Mouse (Mus musculus): ENCODE data around the gene Ncstn. TPM values are rescaled to one million over a fixed set of nuclear protein-coding genes. Genes with fewer than 3 reads are reported as not detected.
A peak's percentile ranks its signal among the peaks of the same experiment; 100 is the strongest.

The Ncstn gene
- total and polyA plus RNA-seq, 2 experiments from 2014 or later, result 77.5 to 101 TPM

DNA sequence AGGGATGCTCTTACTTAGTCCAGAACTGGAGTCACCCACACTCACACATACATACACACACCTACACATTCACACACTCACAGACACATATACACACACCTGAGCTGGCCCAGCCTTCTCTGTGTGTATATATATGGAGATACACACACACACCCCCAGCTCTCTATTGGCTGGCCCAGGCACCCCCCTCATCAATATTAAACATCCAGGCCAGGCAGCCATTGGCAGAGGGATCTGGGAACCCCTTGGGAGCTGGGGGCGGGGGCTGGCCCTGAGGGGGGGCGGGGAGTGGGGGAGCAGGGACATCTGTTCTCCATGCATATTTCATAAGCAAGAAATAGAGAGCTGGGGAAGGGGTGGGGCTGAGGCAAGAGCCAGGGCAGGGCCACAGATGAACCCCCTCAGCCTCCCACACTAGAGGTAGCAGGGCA, 25.1 kb downstream of the Ncstn start, which contains the start of gene Nhlh1:
TSS of gene Nhlh1 (minus strand) at position 83 of the 431 bp plus-strand sequence.
- no peaks in the 10 kb centered on the region for H3K9me3 ChIP-seq (ENCODE audit: low read length)
- H3K4me1 ChIP-seq (ENCODE audit: insufficient read depth, low read length), result peaks cover 10% of the 10 kb centered on the region; the same call in 1 of the 2 replicates
- peak within 1 kb of the TSS; percentile 52 for H3K27ac ChIP-seq
- H3K36me3 ChIP-seq (ENCODE audit: insufficient read depth, low read length), result no peaks in the 10 kb centered on the region
- no peaks in the 10 kb centered on the region for H3K27me3 ChIP-seq (ENCODE audit: insufficient read depth, low read length)
- 17% methylated on average over 2 of the region's 2 CpGs for WGBS
- H3K9ac ChIP-seq (replicated peaks; ENCODE audit: low read length), result peak within 1 kb of the TSS; percentile 35; the same call in 1 of the 2 replicates
- peak within 1 kb of the TSS; percentile 34 for H3K4me3 ChIP-seq (ENCODE audit: low read length)
- peak within 1 kb of the TSS; percentile 72 for H3K4me2 ChIP-seq (ENCODE audit: low read depth, low read length)
- DNase-seq (ENCODE audit: low spot score) (peak; percentile 72), ATAC-seq (peak; percentile 68)
- no peak for TF ChIP-seq CTCF (IDR thresholded peaks at IDR 0.05; ENCODE audit: low read depth)

- peak overlapping the region; percentile 34 for H3K4me3 ChIP-seq (ENCODE audit: low read length)
- ATAC-seq, result no peak
- no peak overlapping the region for H3K27ac ChIP-seq
- H3K9ac ChIP-seq (replicated peaks; ENCODE audit: low read length), result peak overlapping the region; percentile 35; the same call in 1 of the 2 replicates
- no peak for DNase-seq (ENCODE audit: low spot score)
- H3K4me1 ChIP-seq (ENCODE audit: insufficient read depth, low read length), result peaks cover 10% of the 10 kb centered on the region; the same call in 1 of the 2 replicates
- no peaks in the 10 kb centered on the region for H3K27me3 ChIP-seq (ENCODE audit: insufficient read depth, low read length)
- H3K36me3 ChIP-seq (ENCODE audit: insufficient read depth, low read length), result no peaks in the 10 kb centered on the region
- peak overlapping the region; percentile 72 for H3K4me2 ChIP-seq (ENCODE audit: low read depth, low read length)
- WGBS, result 49% methylated on average over 4 of the region's 4 CpGs
- no peaks in the 10 kb centered on the region for H3K9me3 ChIP-seq (ENCODE audit: low read length)
- no peak for TF ChIP-seq CTCF (IDR thresholded peaks at IDR 0.05; ENCODE audit: low read depth)
Observed at GRCm38 (mm10) chr1:172056251-172056650, 26.3 kb downstream of the Ncstn start.

- no peaks in the 10 kb centered on the region for H3K27me3 ChIP-seq (ENCODE audit: insufficient read depth, low read length)
- peak; percentile 31; the same call in 1 of the 2 replicates for ATAC-seq
- WGBS, result 2% methylated on average over 42 of the region's 42 CpGs
- no peaks in the 10 kb centered on the region for H3K36me3 ChIP-seq (ENCODE audit: insufficient read depth, low read length)
- peak overlapping the region; percentile 72 for H3K4me2 ChIP-seq (ENCODE audit: low read depth, low read length)
- H3K4me1 ChIP-seq (ENCODE audit: insufficient read depth, low read length), result peaks cover 14% of the 10 kb centered on the region
- peak overlapping the region; percentile 32; the same call in 1 of the 2 replicates for H3K27ac ChIP-seq
- TF ChIP-seq CTCF (IDR thresholded peaks at IDR 0.05; ENCODE audit: low read depth), result no peak
- no peaks in the 10 kb centered on the region for H3K9me3 ChIP-seq (ENCODE audit: low read length)
- H3K4me3 ChIP-seq (ENCODE audit: low read length), result peak overlapping the region; percentile 42
- peak overlapping the region; percentile 61 for H3K9ac ChIP-seq (replicated peaks; ENCODE audit: low read length)
- DNase-seq (ENCODE audit: low spot score), result peak; percentile 60
Observed at GRCm38 (mm10) chr1:172053541-172054440, 28.8 kb downstream of the Ncstn start.

DNA sequence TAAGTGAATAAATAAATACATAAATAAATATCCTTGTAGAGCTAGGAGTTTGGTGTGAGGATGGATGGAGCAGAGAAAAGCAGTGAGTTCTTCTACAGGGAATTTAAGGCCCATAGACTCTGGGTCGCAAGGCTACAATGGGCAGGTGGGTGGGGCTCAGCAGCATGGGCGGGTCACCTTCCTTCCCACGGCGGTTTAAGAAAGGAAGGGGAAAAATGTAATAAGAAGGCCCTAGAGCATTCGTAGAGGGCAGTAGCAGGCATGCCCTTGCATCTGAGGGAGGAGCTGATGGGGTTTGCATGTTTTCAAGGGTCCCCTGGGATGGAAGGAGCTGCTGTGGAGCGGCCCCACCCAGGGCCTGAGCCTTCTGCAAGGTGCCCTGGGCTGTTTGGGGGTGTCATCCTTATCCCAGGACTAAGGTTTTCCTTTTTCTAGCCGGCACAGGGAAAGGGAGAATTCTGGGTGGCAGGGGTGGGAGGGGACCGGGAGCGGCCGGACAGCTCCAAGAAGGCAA, 29.8 kb downstream of the Ncstn start:
- H3K27me3 ChIP-seq (ENCODE audit: insufficient read depth, low read length), result no peaks in the 10 kb centered on the region
- H3K4me3 ChIP-seq (ENCODE audit: low read length), result no peak overlapping the region
- ATAC-seq (no peak), DNase-seq (ENCODE audit: low spot score) (no peak)
- no peak overlapping the region for H3K27ac ChIP-seq
- H3K4me2 ChIP-seq (ENCODE audit: low read depth, low read length), result peak overlapping the region; percentile 72
- WGBS, result 25% methylated on average over 10 of the region's 10 CpGs
- H3K9me3 ChIP-seq (ENCODE audit: low read length), result no peaks in the 10 kb centered on the region
- H3K4me1 ChIP-seq (ENCODE audit: insufficient read depth, low read length), result peaks cover 18% of the 10 kb centered on the region; the same call in 1 of the 2 replicates
- H3K36me3 ChIP-seq (ENCODE audit: insufficient read depth, low read length), result no peaks in the 10 kb centered on the region
- H3K9ac ChIP-seq (replicated peaks; ENCODE audit: low read length), result 0 out of 2 replicates have a peak overlapping the region, but pooled peaks have one; percentile 13
- TF ChIP-seq CTCF (IDR thresholded peaks at IDR 0.05; ENCODE audit: low read depth), result no peak

GRCm38 (mm10) chr1:172049131-172049782, 33.3 kb downstream of the Ncstn start:
- Histone ChIP-seq H3K4me2 (ENCODE audit: low read depth, low read length) (peak overlapping the region; percentile 34), H3K9ac (replicated peaks; ENCODE audit: low read length) (peak overlapping the region; percentile 30; the same call in 1 of the 2 replicates), H3K36me3 (ENCODE audit: insufficient read depth, low read length) (no peaks in the 10 kb centered on the region), H3K4me1 (ENCODE audit: insufficient read depth, low read length) (peaks cover 16% of the 10 kb centered on the region; the same call in 1 of the 2 replicates), H3K4me3 (ENCODE audit: low read length) (no peak overlapping the region), H3K27ac (peak overlapping the region; percentile 79), H3K27me3 (ENCODE audit: insufficient read depth, low read length) (no peaks in the 10 kb centered on the region), H3K9me3 (ENCODE audit: low read length) (no peaks in the 10 kb centered on the region)
- no peak for TF ChIP-seq CTCF (IDR thresholded peaks at IDR 0.05; ENCODE audit: low read depth)
- ATAC-seq (peak; percentile 58), DNase-seq (ENCODE audit: low spot score) (peak; percentile 65)
- WGBS, result 12% methylated on average over 13 of the region's 13 CpGs

DNA sequence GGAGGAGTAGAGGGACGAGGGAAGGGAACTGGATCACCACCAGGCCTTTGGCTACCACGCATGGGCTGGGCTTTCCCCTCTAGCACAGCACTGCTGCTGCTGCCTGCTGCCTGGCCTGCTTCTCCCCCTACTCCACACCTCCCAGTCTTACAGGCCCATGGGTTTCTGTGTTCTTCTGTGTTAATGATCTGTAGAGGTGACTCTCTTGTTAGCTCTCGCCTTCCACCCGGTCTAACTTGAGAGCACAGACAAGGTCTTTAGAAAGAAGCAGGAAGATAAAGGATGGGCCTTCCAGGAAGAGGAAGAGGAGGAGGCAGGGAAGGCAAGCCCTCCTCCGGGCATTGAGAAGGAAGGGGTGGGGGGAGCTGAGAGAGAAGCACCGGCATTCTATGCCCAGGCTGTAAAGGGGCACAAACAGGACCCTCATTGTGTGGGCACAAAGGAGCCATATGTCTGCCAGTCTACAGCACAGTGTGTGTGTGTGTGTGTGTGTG, 34.3 kb downstream of the Ncstn start:
- no peak overlapping the region for H3K4me3 ChIP-seq (ENCODE audit: low read length)
- DNase-seq (ENCODE audit: low spot score), result peak; percentile 64
- H3K4me1 ChIP-seq (ENCODE audit: insufficient read depth, low read length), result peaks cover 8% of the 10 kb centered on the region; the same call in 1 of the 2 replicates
- no peaks in the 10 kb centered on the region for H3K27me3 ChIP-seq (ENCODE audit: insufficient read depth, low read length)
- H3K4me2 ChIP-seq (ENCODE audit: low read depth, low read length), result peak overlapping the region; percentile 34
- no peaks in the 10 kb centered on the region for H3K36me3 ChIP-seq (ENCODE audit: insufficient read depth, low read length)
- peak overlapping the region; percentile 35; the same call in 1 of the 2 replicates for H3K9ac ChIP-seq (replicated peaks; ENCODE audit: low read length)
- H3K9me3 ChIP-seq (ENCODE audit: low read length), result no peaks in the 10 kb centered on the region
- peak overlapping the region; percentile 79 for H3K27ac ChIP-seq
- ATAC-seq, result peak; percentile 82
- 7% methylated on average over 6 of the region's 6 CpGs for WGBS
- TF ChIP-seq CTCF (IDR thresholded peaks at IDR 0.05; ENCODE audit: low read depth), result no peak

Data from hindbrain, postnatal 0 days (tissue).